Mouse (Mus musculus): ENCODE measurements at regions not wholly inside any gene's neighbourhood (a gene's known extent, or its start where the extent isn't known, plus 50 kb on each side); places are given as distances from the start of the nearest gene placed in this dataset.

- no peak for DNase-seq
Measured at GRCm38 (mm10) chr1:124730364-124730763, 685.0 kb upstream of the Dpp10 start.

GRCm38 (mm10) chr1:124718065-124718464 is 672.7 kb upstream of the Dpp10 start:
- intact Hi-C loops (cut with DNase I), result loop anchor here (5.0 kb wide), 1 partner anchor 654 kb away; no protein-coding TSS in a partner anchor

More at GRCm38 (mm10) chr1:124730364-124730763, 685.0 kb upstream of the Dpp10 start:
- intact Hi-C loops (cut with DNase I), result no loop called here

DNA sequence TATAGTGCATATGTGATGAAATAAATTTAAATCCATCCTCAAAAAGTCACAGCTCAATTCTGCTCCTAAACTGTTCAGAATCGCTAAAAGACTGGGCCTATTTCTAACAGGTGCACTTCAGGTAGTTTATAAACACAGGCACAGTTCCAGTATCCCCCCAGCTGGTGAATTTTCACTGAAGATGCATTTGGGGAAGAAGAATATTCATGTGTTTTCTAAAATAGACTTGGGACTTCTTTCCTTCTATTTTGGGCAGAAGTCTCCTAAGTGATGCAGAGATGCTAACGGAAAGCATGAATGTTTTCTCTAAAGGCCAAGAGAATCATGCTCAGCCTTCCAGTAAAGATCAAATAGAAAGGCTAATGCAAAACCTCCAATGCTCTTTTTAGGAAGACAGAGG is 660.9 kb upstream of the Dpp10 start:
- DNase-seq, result no peak
- intact Hi-C loops (cut with DNase I), result no loop called here

More at GRCm38 (mm10) chr1:124718065-124718464, 672.7 kb upstream of the Dpp10 start:
- peak; percentile 25 to 46 for DNase-seq

GRCm38 (mm10) chr1:124674420-124674819 is 629.1 kb upstream of the Dpp10 start:
- DNase-seq, result no peak
- intact Hi-C loops (cut with DNase I), result no loop called here

DNA sequence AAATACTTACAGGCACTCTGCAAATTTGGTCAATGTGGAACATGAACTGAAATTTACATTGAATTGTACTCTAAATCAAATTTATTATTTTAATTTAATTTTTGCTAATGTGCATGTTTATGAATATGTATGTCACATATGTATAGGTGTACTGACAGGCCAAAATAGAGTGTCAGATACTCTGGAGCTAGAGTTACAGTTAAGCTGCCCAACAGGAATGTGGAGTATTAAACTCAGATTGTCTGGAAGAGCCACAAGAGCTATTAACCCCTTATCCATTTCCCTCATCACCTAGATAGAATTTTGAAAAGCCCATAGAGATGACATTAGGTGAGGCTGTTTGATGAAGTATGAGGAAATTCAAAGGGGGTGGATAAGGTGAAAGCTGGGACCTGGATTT is 607.5 kb upstream of the Dpp10 start:
- DNase-seq, result no peak
- intact Hi-C loops (cut with DNase I), result no loop called here

DNA sequence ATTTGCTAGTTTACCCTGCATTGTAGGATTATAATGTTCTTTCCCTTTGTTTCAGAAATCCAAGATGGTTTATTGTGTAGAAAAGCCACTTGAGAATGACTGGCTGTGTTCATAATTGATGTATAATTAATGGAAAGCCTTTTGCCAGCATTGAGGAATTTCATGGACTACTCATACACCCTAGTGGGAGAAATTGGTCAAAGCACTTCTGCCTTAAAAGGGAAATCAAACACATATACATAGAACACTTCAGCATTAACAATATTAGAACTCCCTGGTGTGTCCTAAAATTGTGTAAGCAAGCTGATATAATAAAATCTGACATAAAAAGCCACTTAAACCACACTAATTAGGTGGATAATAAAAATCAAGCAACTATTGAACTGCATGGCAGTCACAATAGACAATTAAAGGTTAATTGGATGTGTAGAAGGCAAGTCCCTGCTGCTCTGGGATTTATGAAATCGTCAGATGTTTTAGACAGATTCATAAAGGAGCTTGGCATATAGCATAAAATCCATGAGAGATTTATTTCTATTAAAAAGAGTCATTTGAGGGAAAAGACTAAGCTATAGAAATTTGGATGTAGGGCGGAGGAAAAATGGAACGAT is 607.0 kb upstream of the Dpp10 start:
- intact Hi-C loops (cut with DNase I), result no loop called here
- DNase-seq, result no peak

GRCm38 (mm10) chr1:124635246-124635768 is 589.9 kb upstream of the Dpp10 start:
- no peak for DNase-seq
- intact Hi-C loops (cut with DNase I), result no loop called here

DNA sequence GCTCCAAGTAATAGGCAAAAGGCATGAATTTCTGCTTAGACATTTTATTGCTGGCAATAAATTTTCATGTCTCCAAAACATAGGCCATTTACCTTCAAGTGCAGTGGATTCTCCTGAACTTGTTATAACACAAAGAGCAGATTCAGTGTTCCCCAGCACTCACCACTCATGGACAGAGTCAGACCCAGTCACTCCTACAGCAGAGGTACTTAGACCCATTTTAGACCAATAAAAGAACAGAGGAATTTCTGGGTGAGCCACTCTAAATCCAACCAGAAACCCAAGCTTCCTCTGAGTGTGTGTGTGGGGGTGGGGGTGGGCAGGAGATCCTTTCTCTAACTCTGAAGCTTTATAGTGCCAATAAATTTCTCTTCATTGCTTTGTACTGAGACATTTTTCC is 584.7 kb upstream of the Dpp10 start:
- intact Hi-C loops (cut with DNase I), result no loop called here
- DNase-seq, result no peak

GRCm38 (mm10) chr1:124584620-124585019 is 539.3 kb upstream of the Dpp10 start:
- intact Hi-C loops (cut with DNase I), result no loop called here
- DNase-seq, result no peak

All from heart, postnatal 14 days (tissue).